Mouse (Mus musculus): Measurements from ENCODE around the gene Ugt1a2. TPM values are rescaled to one million over a fixed set of nuclear protein-coding genes. Genes with fewer than 3 reads are reported as not detected.

The Ugt1a2 gene
- polyA plus RNA-seq, 1 experiment, result not detected

DNA sequence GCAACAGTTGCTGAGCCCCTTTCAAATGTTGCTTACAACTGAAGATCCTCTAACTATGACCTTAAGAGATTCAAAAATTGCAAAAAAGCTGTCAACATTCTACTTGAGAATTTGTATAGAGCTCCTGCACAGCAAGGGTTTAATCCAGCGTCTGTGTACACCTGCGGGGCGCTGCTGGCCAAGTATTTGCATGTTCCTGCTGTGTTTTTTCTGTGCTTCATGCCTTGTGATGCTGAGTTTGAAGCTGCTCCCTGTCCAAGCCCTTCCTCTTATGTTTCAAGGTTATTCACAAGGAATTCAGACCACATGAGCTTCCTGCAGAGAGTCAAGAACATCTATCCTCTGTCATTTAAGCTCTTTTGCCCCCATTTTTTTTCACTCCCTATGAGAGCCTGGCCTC lies 8.3 kb upstream of the Ugt1a2 start:
- H3K4me3 ChIP-seq (ENCODE audit: insufficient read depth, poor library complexity, severe bottlenecking), result no peak overlapping the region
- H3K36me3 ChIP-seq (ENCODE audit: control insufficient read depth, insufficient read depth), result no peaks in the 10 kb centered on the region
- H3ac ChIP-seq (ENCODE audit: control insufficient read depth, insufficient read length, low read depth), result no peak overlapping the region
- TF ChIP-seq MYOD1 (IDR thresholded peaks at IDR 0.05; ENCODE audit: control insufficient read depth, insufficient read length, low read depth), result no peak
- TF ChIP-seq FOSL1 (IDR thresholded peaks at IDR 0.05; ENCODE audit: insufficient read depth, low read length, poor library complexity, severe bottlenecking), result no peak
- no peak for TF ChIP-seq MAX (IDR thresholded peaks at IDR 0.05)
- no peak for TF ChIP-seq CTCF (IDR thresholded peaks at IDR 0.05; ENCODE audit: control insufficient read depth, insufficient read depth, insufficient read length)
- no peak for TF ChIP-seq USF1 (IDR thresholded peaks at IDR 0.05; ENCODE audit: low read depth)
- TF ChIP-seq CEBPB (IDR thresholded peaks at IDR 0.05; ENCODE audit: low read depth), result no peak
- TF ChIP-seq MYOG (IDR thresholded peaks at IDR 0.05; ENCODE audit: control insufficient read depth, extremely low read depth, insufficient read length), result no peak
- peaks cover 4% of the 10 kb centered on the region for H3K27me3 ChIP-seq (ENCODE audit: control insufficient read depth, insufficient read depth, insufficient read length)
- no peaks in the 10 kb centered on the region for H3K79me2 ChIP-seq (ENCODE audit: control insufficient read depth, insufficient read depth)
- no peaks in the 10 kb centered on the region for H3K79me3 ChIP-seq (ENCODE audit: low read depth)

DNA sequence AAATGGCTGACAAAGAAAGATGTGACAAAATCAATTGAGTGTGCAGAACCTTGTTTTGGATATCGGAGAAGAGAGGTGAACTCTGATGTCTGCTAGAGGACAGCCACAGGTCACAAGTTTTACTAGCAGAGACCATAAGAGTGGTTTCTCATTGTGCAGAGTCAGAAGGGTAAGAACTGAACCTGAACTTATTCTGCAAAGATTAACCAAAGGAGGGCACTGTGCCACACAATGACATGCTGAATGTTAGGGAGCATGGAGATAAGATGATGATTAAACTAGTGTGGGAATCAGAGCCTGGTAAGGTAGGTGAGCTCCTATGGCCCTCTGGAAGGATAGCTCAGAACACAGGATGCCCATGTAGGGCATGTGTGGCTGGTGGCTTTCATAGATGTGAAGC lies 4.7 kb upstream of the Ugt1a2 start:
- Histone ChIP-seq H3K27me3 (ENCODE audit: control insufficient read depth, insufficient read depth, insufficient read length) (peaks cover 20% of the 10 kb centered on the region), H3K4me3 (ENCODE audit: insufficient read depth, poor library complexity, severe bottlenecking) (no peak overlapping the region), H3K36me3 (ENCODE audit: control insufficient read depth, insufficient read depth) (no peaks in the 10 kb centered on the region), H3K79me3 (ENCODE audit: low read depth) (no peaks in the 10 kb centered on the region), H3ac (ENCODE audit: control insufficient read depth, insufficient read length, low read depth) (no peak overlapping the region), H3K79me2 (ENCODE audit: control insufficient read depth, insufficient read depth) (no peaks in the 10 kb centered on the region)
- TF ChIP-seq MAX (IDR thresholded peaks at IDR 0.05) (no peak), MYOD1 (IDR thresholded peaks at IDR 0.05; ENCODE audit: control insufficient read depth, insufficient read length, low read depth) (no peak), CTCF (IDR thresholded peaks at IDR 0.05; ENCODE audit: control insufficient read depth, insufficient read depth, insufficient read length) (no peak), FOSL1 (IDR thresholded peaks at IDR 0.05; ENCODE audit: insufficient read depth, low read length, poor library complexity, severe bottlenecking) (no peak), CEBPB (IDR thresholded peaks at IDR 0.05; ENCODE audit: low read depth) (no peak)

DNA sequence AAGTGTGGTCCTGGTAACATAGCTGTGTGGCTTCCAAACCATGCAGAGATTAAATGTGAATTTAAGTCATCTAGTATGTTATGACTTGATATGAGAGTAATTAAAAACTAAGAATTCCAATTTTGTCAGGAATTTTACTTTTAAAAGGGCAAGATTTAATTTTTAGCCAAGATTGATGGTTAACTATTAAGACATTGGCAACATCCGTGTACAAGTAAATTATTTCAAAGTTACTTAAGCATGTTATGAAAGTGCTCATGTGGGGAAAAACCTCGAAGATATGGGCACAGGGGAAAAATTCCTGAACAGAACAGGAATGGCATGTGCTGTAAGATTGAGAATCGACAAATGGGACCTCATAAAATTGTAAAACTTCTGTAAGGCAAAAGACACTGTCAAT lies 3.0 kb upstream of the Ugt1a2 start:
- Histone ChIP-seq H3K79me2 (ENCODE audit: control insufficient read depth, insufficient read depth) (no peaks in the 10 kb centered on the region), H3K79me3 (ENCODE audit: low read depth) (no peaks in the 10 kb centered on the region), H3ac (ENCODE audit: control insufficient read depth, insufficient read length, low read depth) (no peak overlapping the region), H3K36me3 (ENCODE audit: control insufficient read depth, insufficient read depth) (no peaks in the 10 kb centered on the region), H3K27me3 (ENCODE audit: control insufficient read depth, insufficient read depth, insufficient read length) (peaks cover 24% of the 10 kb centered on the region), H3K4me3 (ENCODE audit: insufficient read depth, poor library complexity, severe bottlenecking) (no peak overlapping the region)
- TF ChIP-seq MYOD1 (IDR thresholded peaks at IDR 0.05; ENCODE audit: control insufficient read depth, insufficient read length, low read depth) (no peak), FOSL1 (IDR thresholded peaks at IDR 0.05; ENCODE audit: insufficient read depth, low read length, poor library complexity, severe bottlenecking) (no peak), CEBPB (IDR thresholded peaks at IDR 0.05; ENCODE audit: low read depth) (no peak), USF1 (IDR thresholded peaks at IDR 0.05; ENCODE audit: low read depth) (no peak), CTCF (IDR thresholded peaks at IDR 0.05; ENCODE audit: control insufficient read depth, insufficient read depth, insufficient read length) (no peak), MAX (IDR thresholded peaks at IDR 0.05) (no peak), MYOG (IDR thresholded peaks at IDR 0.05; ENCODE audit: control insufficient read depth, extremely low read depth, insufficient read length) (no peak)

DNA sequence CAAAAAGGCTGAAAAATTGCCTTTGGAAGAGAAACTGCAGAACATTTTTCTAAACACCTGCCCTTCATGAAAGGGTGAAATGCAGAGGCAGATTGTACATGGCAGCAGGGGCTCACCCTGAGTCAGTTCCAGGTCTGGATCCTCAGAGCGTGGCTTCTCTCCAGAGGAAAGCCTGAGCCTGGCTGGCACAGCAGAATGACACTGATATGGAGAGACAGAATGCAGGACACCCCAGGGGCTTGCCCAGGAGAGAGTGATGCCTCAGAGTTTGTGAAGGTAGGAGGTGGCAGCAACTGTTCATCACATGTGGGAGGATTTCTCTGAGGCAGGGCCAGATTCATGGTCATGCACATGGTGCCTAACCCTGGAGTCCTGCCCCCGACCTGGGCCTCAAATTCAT lies 405 bp upstream of the Ugt1a2 start:
- Histone ChIP-seq H3K79me2 (ENCODE audit: control insufficient read depth, insufficient read depth) (no peaks in the 10 kb centered on the region), H3ac (ENCODE audit: control insufficient read depth, insufficient read length, low read depth) (no peak overlapping the region), H3K27me3 (ENCODE audit: control insufficient read depth, insufficient read depth, insufficient read length) (peaks cover 24% of the 10 kb centered on the region), H3K4me3 (ENCODE audit: insufficient read depth, poor library complexity, severe bottlenecking) (no peak overlapping the region), H3K36me3 (ENCODE audit: control insufficient read depth, insufficient read depth) (no peaks in the 10 kb centered on the region), H3K79me3 (ENCODE audit: low read depth) (no peaks in the 10 kb centered on the region)
- TF ChIP-seq MAX (IDR thresholded peaks at IDR 0.05) (no peak), MYOG (IDR thresholded peaks at IDR 0.05; ENCODE audit: control insufficient read depth, extremely low read depth, insufficient read length) (no peak), CTCF (IDR thresholded peaks at IDR 0.05; ENCODE audit: control insufficient read depth, insufficient read depth, insufficient read length) (no peak), FOSL1 (IDR thresholded peaks at IDR 0.05; ENCODE audit: insufficient read depth, low read length, poor library complexity, severe bottlenecking) (no peak), CEBPB (IDR thresholded peaks at IDR 0.05; ENCODE audit: low read depth) (no peak), MYOD1 (IDR thresholded peaks at IDR 0.05; ENCODE audit: control insufficient read depth, insufficient read length, low read depth) (no peak), USF1 (IDR thresholded peaks at IDR 0.05; ENCODE audit: low read depth) (no peak)

DNA sequence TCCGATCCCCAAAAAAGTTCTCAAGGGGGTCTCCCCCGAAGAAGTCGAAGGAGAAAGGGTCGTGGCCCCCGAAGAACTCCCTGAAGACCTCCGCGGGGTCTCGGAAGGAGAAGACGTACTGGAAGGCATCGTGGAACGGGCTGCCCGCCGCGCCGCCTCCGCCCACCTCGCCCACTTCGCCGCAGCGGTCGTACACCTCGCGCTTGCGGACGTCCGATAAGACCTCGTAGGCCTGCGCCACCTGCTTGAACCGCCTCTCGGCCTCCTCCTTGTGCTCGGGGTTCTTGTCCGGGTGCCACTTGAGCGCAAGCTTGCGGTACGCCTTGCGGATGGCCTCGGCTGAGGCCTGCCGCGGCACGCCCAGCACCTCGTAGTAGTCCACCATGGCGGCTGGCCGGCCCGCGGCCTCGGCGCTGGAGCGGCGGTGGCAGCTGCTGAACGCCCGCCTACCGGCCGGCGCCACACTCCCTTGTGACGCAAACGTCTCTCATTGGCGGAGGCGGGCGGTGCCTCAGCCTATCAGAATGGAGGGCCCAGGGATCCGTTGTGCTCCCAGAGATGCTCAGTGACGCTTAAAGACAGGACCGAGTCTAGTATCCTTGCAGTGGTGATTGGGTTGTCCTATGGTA lies 5.0 kb downstream of the Ugt1a2 start, which contains the start of gene Dnajb3:
Gene Dnajb3, minus strand, starts transcription at position 489 of the 629 bp plus-strand sequence.
- TF ChIP-seq FOSL1 (IDR thresholded peaks at IDR 0.05; ENCODE audit: insufficient read depth, low read length, poor library complexity, severe bottlenecking) (no peak), MYOD1 (IDR thresholded peaks at IDR 0.05; ENCODE audit: control insufficient read depth, insufficient read length, low read depth) (no peak), MYOG (IDR thresholded peaks at IDR 0.05; ENCODE audit: control insufficient read depth, extremely low read depth, insufficient read length) (no peak), USF1 (IDR thresholded peaks at IDR 0.05; ENCODE audit: low read depth) (no peak), CTCF (IDR thresholded peaks at IDR 0.05; ENCODE audit: control insufficient read depth, insufficient read depth, insufficient read length) (no peak), CEBPB (IDR thresholded peaks at IDR 0.05; ENCODE audit: low read depth) (no peak), MAX (IDR thresholded peaks at IDR 0.05) (no peak)
- peaks cover 11% of the 10 kb centered on the region for H3K27me3 ChIP-seq (ENCODE audit: control insufficient read depth, insufficient read depth, insufficient read length)
- no peaks in the 10 kb centered on the region for H3K79me2 ChIP-seq (ENCODE audit: control insufficient read depth, insufficient read depth)
- H3K4me3 ChIP-seq (ENCODE audit: insufficient read depth, poor library complexity, severe bottlenecking), result no peak within 1 kb of the TSS
- H3K79me3 ChIP-seq (ENCODE audit: low read depth), result no peaks in the 10 kb centered on the region
- no peaks in the 10 kb centered on the region for H3K36me3 ChIP-seq (ENCODE audit: control insufficient read depth, insufficient read depth)
- H3ac ChIP-seq (ENCODE audit: control insufficient read depth, insufficient read length, low read depth), result no peak within 1 kb of the TSS
